Mouse (Mus musculus): ENCODE data around the gene Smlr1.

GRCm38 (mm10) chr10:25584899-25585298, 48.8 kb upstream of the Smlr1 start:
- TF ChIP-seq MYOG (IDR thresholded peaks at IDR 0.05; ENCODE audit: control insufficient read depth in 1 of 3, insufficient read depth in 1 of 3, insufficient read length in 2 of 3, low read depth in 2 of 3) (no peak), POLR2A (IDR thresholded peaks at IDR 0.05; ENCODE audit: insufficient read length, low read depth) (no peak), MYOD1 (IDR thresholded peaks at IDR 0.05; ENCODE audit: control insufficient read depth in 1 of 3, insufficient read length in 2 of 3, low read depth in 2 of 3) (no peak), USF1 (IDR thresholded peaks at IDR 0.05; ENCODE audit: low read depth) (no peak), MAX (IDR thresholded peaks at IDR 0.05; ENCODE audit: low read depth) (no peak), POLR2AphosphoS2 (IDR thresholded peaks at IDR 0.05; ENCODE audit: insufficient read length, low read depth) (no peak), E2F4 (IDR thresholded peaks at IDR 0.05; ENCODE audit: insufficient read depth) (no peak), SRF (IDR thresholded peaks at IDR 0.05; ENCODE audit: control insufficient read depth, insufficient read length, low read depth) (no peak), REST (IDR thresholded peaks at IDR 0.05; ENCODE audit: insufficient read depth, insufficient read length) (no peak), TCF12 (IDR thresholded peaks at IDR 0.05; ENCODE audit: insufficient read depth, poor library complexity, severe bottlenecking) (no peak), CEBPB (IDR thresholded peaks at IDR 0.05; ENCODE audit: insufficient read depth, poor library complexity, severe bottlenecking) (no peak), TCF3 (IDR thresholded peaks at IDR 0.05; ENCODE audit: insufficient read length, low read depth) (no peak)
